Mouse (Mus musculus) midbrain, embryonic 12.5 days (tissue): ENCODE results near the gene Rp9. TPM values are rescaled to one million over a fixed set of nuclear protein-coding genes. Genes with fewer than 3 reads are reported as not detected.

ENCODE experiments used
- ATAC-seq: fragments of 200-750 bp; cut with Nextera tagmentation; 2 replicates; pipeline ENCODE4 v1.8.0; 2017; ENCODE audit warnings: low read depth, moderate TSS enrichment, moderate library complexity; ENCODE audit not compliant: low FRiP score
- H3K27ac ChIP-seq: fragments of 300-500 bp; sonication (generic); replicated peaks from 2 replicates; pipeline ENCODE4 v1.5.1; 2016; ENCODE audit warnings: mild to moderate bottlenecking
- H3K27me3 ChIP-seq: fragments of 300-500 bp; sonication (generic); 2 replicates; pipeline ENCODE4 v1.6.1; 2016; ENCODE audit warnings: mild to moderate bottlenecking
- H3K36me3 ChIP-seq: fragments of 300-500 bp; sonication (generic); 2 replicates; pipeline ENCODE4 v1.6.1; 2016
- H3K4me1 ChIP-seq: fragments of 300-500 bp; sonication (generic); 2 replicates; pipeline ENCODE4 v1.6.1; 2016
- H3K4me2 ChIP-seq: fragments of 300-500 bp; sonication (generic); replicated peaks from 2 replicates; pipeline ENCODE4 v1.6.1; 2016; ENCODE audit warnings: mild to moderate bottlenecking, moderate library complexity
- H3K4me3 ChIP-seq: fragments of 300-500 bp; sonication (generic); 2 replicates; pipeline ENCODE4 v1.5.1; 2016; ENCODE audit warnings: mild to moderate bottlenecking
- H3K9ac ChIP-seq: fragments of 300-500 bp; sonication (generic); replicated peaks from 2 replicates; pipeline ENCODE4 v1.6.1; 2016; ENCODE audit warnings: mild to moderate bottlenecking, moderate library complexity
- H3K9me3 ChIP-seq: fragments of 300-500 bp; sonication (generic); 2 replicates; pipeline ENCODE4 v1.6.1; 2016; ENCODE audit warnings: mild to moderate bottlenecking
- WGBS: fragments of 180-500 bp; shearing (Covaris S2); methylation state at CpG from one replicate; pipeline ENCODE4 v1.1.7; 2016; 5-methylcytosine and 5-hydroxymethylcytosine counted together
- polyA plus RNA-seq: library from polyadenylated mRNA; unstranded; fragments of >200 nt; fragmentation: Nextera tagmentation; extraction: Ambion mirVana; gene quantifications from 2 replicates; pipeline ENCODE4 v1.2.1, GENCODE M21; 2016

The Rp9 gene
- polyA plus RNA-seq, 1 experiment from 2014 or later = 53.3 TPM

GRCm38 (mm10) chr9:22429533-22430241 lies 39.9 kb downstream of the Rp9 start:
- Histone ChIP-seq H3K27me3 (no peaks in the 10 kb centered on the region), H3K27ac (no peak overlapping the region), H3K4me1 (peaks cover 2% of the 10 kb centered on the region), H3K9me3 (no peaks in the 10 kb centered on the region), H3K36me3 (no peaks in the 10 kb centered on the region), H3K4me3 (no peak overlapping the region), H3K4me2 (no peak overlapping the region), H3K9ac (no peak overlapping the region)
- WGBS = 55% methylated on average over 15 of the region's 15 CpGs
- ATAC-seq = no peak

- H3K36me3 ChIP-seq = no peaks in the 10 kb centered on the region
- WGBS = 84% methylated on average over 14 of the region's 14 CpGs
- H3K4me1 ChIP-seq = peaks cover 2% of the 10 kb centered on the region
- H3K27ac ChIP-seq = no peak overlapping the region
- H3K9me3 ChIP-seq = no peaks in the 10 kb centered on the region
- no peak overlapping the region for H3K4me3 ChIP-seq
- ATAC-seq = no peak
- H3K9ac ChIP-seq = no peak overlapping the region
- no peak overlapping the region for H3K4me2 ChIP-seq
- no peaks in the 10 kb centered on the region for H3K27me3 ChIP-seq
Measured at GRCm38 (mm10) chr9:22428666-22429410, 40.7 kb downstream of the Rp9 start.

- Histone ChIP-seq H3K27me3 (no peaks in the 10 kb centered on the region), H3K4me3 (no peak overlapping the region), H3K9ac (no peak overlapping the region), H3K4me1 (peaks cover 2% of the 10 kb centered on the region), H3K27ac (no peak overlapping the region), H3K36me3 (no peaks in the 10 kb centered on the region), H3K4me2 (no peak overlapping the region), H3K9me3 (no peaks in the 10 kb centered on the region)
- WGBS = 39% methylated on average over 4 of the region's 4 CpGs
- no peak for ATAC-seq
Measured at GRCm38 (mm10) chr9:22428028-22428665, 41.4 kb downstream of the Rp9 start.

GRCm38 (mm10) chr9:22424719-22425118 lies 44.8 kb downstream of the Rp9 start:
- Histone ChIP-seq H3K27ac (no peak overlapping the region), H3K4me3 (no peak overlapping the region), H3K4me2 (no peak overlapping the region), H3K9me3 (no peaks in the 10 kb centered on the region), H3K9ac (no peak overlapping the region), H3K36me3 (no peaks in the 10 kb centered on the region), H3K27me3 (no peaks in the 10 kb centered on the region), H3K4me1 (peaks cover 2% of the 10 kb centered on the region; the same call in 1 of the 2 replicates)
- 95% methylated on average over 4 of the region's 4 CpGs for WGBS
- no peak for ATAC-seq

- H3K27me3 ChIP-seq = no peaks in the 10 kb centered on the region
- WGBS = 84% methylated on average over 10 of the region's 10 CpGs
- no peak overlapping the region for H3K9ac ChIP-seq
- H3K27ac ChIP-seq = no peak overlapping the region
- H3K4me3 ChIP-seq = no peak overlapping the region
- no peaks in the 10 kb centered on the region; the same call in 1 of the 2 replicates for H3K4me1 ChIP-seq
- H3K36me3 ChIP-seq = no peaks in the 10 kb centered on the region
- no peak overlapping the region for H3K4me2 ChIP-seq
- no peak for ATAC-seq
- H3K9me3 ChIP-seq = no peaks in the 10 kb centered on the region
Measured at GRCm38 (mm10) chr9:22424196-22424595, 45.3 kb downstream of the Rp9 start.

- no peak overlapping the region for H3K4me2 ChIP-seq
- H3K4me3 ChIP-seq = no peak overlapping the region
- WGBS = 76% methylated on average over 1 of the region's 1 CpGs
- no peak for ATAC-seq
- no peaks in the 10 kb centered on the region for H3K36me3 ChIP-seq
- no peak overlapping the region for H3K9ac ChIP-seq
- no peaks in the 10 kb centered on the region; the same call in 1 of the 2 replicates for H3K4me1 ChIP-seq
- no peaks in the 10 kb centered on the region for H3K9me3 ChIP-seq
- H3K27ac ChIP-seq = no peak overlapping the region
- H3K27me3 ChIP-seq = no peaks in the 10 kb centered on the region
Measured at GRCm38 (mm10) chr9:22423507-22423906, 46.0 kb downstream of the Rp9 start.

GRCm38 (mm10) chr9:22422559-22422958 lies 47.0 kb downstream of the Rp9 start:
- no peaks in the 10 kb centered on the region for H3K4me1 ChIP-seq
- H3K27ac ChIP-seq = no peak overlapping the region
- 70% methylated on average over 1 of the region's 1 CpGs for WGBS
- no peak for ATAC-seq
- H3K36me3 ChIP-seq = no peaks in the 10 kb centered on the region
- H3K4me2 ChIP-seq = no peak overlapping the region
- no peaks in the 10 kb centered on the region for H3K27me3 ChIP-seq
- H3K4me3 ChIP-seq = no peak overlapping the region
- H3K9me3 ChIP-seq = no peaks in the 10 kb centered on the region
- H3K9ac ChIP-seq = no peak overlapping the region

GRCm38 (mm10) chr9:22420491-22420890 lies 49.1 kb downstream of the Rp9 start:
- Histone ChIP-seq H3K4me3 (no peak overlapping the region), H3K36me3 (no peaks in the 10 kb centered on the region), H3K4me2 (no peak overlapping the region), H3K27me3 (no peaks in the 10 kb centered on the region), H3K9me3 (no peaks in the 10 kb centered on the region), H3K9ac (no peak overlapping the region), H3K27ac (no peak overlapping the region), H3K4me1 (no peaks in the 10 kb centered on the region)
- no peak for ATAC-seq
- 35% methylated on average over 7 of the region's 7 CpGs for WGBS

- Histone ChIP-seq H3K36me3 (no peaks in the 10 kb centered on the region), H3K27me3 (no peaks in the 10 kb centered on the region), H3K4me3 (no peak overlapping the region), H3K4me2 (no peak overlapping the region), H3K9me3 (no peaks in the 10 kb centered on the region), H3K9ac (no peak overlapping the region), H3K27ac (no peak overlapping the region), H3K4me1 (no peaks in the 10 kb centered on the region)
- WGBS = 77% methylated on average over 3 of the region's 3 CpGs
- ATAC-seq = no peak
Measured at GRCm38 (mm10) chr9:22419877-22420276, 49.7 kb downstream of the Rp9 start.

- Histone ChIP-seq H3K27me3 (no peaks in the 10 kb centered on the region), H3K9ac (no peak overlapping the region), H3K9me3 (no peaks in the 10 kb centered on the region), H3K4me1 (no peaks in the 10 kb centered on the region), H3K4me2 (no peak overlapping the region), H3K27ac (no peak overlapping the region), H3K4me3 (no peak overlapping the region), H3K36me3 (no peaks in the 10 kb centered on the region)
- ATAC-seq = no peak
- WGBS = 66% methylated on average over 6 of the region's 6 CpGs
Measured at GRCm38 (mm10) chr9:22417547-22417946, 52.0 kb downstream of the Rp9 start.

GRCm38 (mm10) chr9:22416187-22416586 lies 53.4 kb downstream of the Rp9 start:
- Histone ChIP-seq H3K27me3 (no peaks in the 10 kb centered on the region), H3K9me3 (no peaks in the 10 kb centered on the region), H3K4me3 (no peak overlapping the region), H3K9ac (no peak overlapping the region), H3K27ac (no peak overlapping the region), H3K36me3 (no peaks in the 10 kb centered on the region), H3K4me1 (no peaks in the 10 kb centered on the region), H3K4me2 (no peak overlapping the region)
- ATAC-seq = no peak
- WGBS = 82% methylated on average over 3 of the region's 3 CpGs
